Mouse (Mus musculus) cerebellum, postnatal 25 days (tissue): ENCODE results near the gene Mrps34.
A peak's percentile ranks its signal among the peaks of the same experiment; 100 is the strongest.
"Not testable (repeated sequence)": the region's sequence is repeated elsewhere in the genome, so short reads cannot be mapped to it uniquely, and the experiment has no call there.

Experiments used
- DNase-seq, 2 experiments: peaks; one replicate each; pipeline ENCODE4 v3.0.0; 2021; ENCODE audit warnings: mixed read lengths in 2 of 2

The Mrps34 gene

GRCm38 (mm10) chr17:24900014-24900413 lies 5.1 kb downstream of the Mrps34 start:
- no peak for DNase-seq

- no peak for DNase-seq
Observed at GRCm38 (mm10) chr17:24902124-24902523, 7.2 kb downstream of the Mrps34 start.

- DNase-seq, result peak in 1 of 2 experiments; percentile 62
Observed at GRCm38 (mm10) chr17:24902671-24903474, 8.0 kb downstream of the Mrps34 start.

- DNase-seq, result no peak
Observed at GRCm38 (mm10) chr17:24903767-24904166, 8.9 kb downstream of the Mrps34 start.

DNA sequence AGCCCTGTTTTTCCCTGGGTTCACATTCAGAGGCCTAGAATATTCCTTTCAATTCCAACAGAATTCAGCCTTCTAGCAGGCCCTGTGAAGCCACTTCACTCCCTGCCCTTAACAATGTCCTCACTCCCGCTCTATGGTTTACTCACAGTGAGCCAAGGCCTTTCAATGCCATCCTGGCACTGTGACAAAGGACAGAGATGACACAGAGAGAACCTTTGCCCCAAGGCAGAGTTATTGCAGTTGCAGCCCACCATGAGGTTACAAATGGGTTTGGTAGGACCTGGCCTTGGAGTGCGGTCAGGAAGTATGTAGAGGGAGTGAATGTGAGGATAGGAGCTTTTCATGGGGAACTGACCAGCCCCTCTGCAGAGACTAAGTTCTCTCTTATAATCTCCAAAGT lies 12.7 kb downstream of the Mrps34 start:
- no peak for DNase-seq

GRCm38 (mm10) chr17:24913984-24914383 lies 19.1 kb downstream of the Mrps34 start:
- DNase-seq, result no peak

- DNase-seq, result no peak
Observed at GRCm38 (mm10) chr17:24923246-24923645, 28.3 kb downstream of the Mrps34 start.

GRCm38 (mm10) chr17:24929506-24929905 lies 34.6 kb downstream of the Mrps34 start:
- no peak for DNase-seq

- no peak for DNase-seq
Observed at GRCm38 (mm10) chr17:24932431-24932830, 37.5 kb downstream of the Mrps34 start.

- no peak for DNase-seq
Observed at GRCm38 (mm10) chr17:24933163-24933562, 38.2 kb downstream of the Mrps34 start.

DNA sequence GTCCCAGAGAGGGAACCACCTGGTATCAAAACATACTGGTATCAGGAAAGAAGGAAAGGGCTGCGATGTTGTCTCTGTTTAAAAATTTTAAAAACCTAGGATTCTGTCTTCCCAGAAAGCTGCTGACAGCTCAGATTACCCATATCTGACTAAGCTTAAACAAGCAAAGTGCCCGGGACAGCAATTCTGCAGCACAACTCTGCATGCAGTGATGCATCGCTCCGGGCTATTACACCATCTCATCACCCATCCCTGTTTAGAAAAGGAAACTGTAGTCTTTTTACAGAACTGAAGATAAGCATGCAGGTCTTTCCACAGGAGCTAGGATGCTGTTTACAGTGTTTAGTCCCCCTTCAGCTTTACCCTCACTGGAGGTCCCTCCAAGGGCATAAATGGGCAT lies 40.0 kb downstream of the Mrps34 start:
- no peak for DNase-seq

DNA sequence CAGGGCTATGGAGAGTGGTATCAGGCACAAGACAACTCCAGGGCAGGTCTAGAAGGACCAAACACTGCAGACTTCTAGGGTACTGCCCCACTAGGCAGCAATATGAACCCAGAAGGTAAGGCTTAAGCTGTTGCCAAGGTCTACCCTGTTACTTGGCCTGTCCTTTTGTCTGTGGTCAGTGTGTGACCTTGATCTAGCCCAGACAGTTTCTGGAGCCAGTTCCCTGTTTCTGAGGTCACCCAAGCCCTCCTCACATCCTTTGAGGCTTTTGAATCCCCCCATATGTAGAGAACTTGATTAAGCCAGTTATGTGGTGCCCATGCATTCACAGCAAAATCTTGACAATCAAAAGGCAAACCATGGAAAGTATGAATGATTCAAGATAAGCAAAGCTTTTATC lies 40.8 kb downstream of the Mrps34 start:
- DNase-seq, result no peak

DNA sequence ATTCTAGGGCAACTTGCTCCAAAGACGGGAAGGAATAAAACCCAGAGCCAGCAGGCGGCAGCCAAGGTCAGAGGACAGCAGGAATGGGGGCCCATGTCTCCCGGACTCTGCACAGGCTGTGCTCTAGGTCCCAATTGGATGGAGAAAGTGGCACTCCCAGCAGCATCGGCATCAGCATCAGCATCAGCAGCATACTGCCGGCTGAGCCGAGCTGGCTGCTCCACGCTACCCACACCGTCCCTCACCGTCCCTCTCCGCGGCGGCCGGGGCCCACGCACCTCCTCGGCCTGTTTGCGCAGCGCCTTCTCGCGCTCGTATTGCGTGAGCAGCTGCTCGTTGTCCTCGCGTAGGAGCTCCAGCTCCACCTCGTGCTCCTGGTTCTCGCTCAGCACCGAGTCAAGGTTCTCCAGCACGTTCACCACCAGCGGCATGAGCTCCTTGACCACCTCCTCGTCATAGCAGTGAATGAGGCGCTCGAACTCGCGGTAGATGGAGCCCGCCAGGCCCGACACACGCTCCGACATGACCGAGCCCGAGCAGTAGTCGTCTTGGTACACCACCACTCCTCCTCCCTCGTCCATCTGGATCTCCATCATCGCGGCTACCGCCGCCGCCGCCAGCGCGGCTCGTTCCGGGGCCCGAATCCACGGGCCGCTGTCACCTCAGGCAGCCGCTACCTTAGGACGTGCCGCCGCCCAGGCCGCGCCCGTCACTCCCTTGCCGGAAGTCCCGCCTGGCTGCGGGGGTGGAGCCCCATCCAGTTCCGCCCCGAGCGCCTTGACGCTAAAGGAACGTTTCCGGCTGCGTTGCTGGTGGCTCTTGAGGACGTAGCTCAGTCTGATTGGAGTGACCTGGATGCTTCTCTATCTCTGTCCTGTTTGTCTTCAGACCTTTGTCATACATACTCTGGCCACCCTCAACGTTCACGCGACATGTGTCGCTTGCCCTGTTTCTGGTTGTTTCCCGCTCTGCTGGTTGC lies 41.6 kb downstream of the Mrps34 start, which contains the start of gene Mapk8ip3:
Gene Mapk8ip3 (minus strand): TSS at position 719 of the 979 bp plus-strand sequence.
- peak; percentile 96 to 98 for DNase-seq

GRCm38 (mm10) chr17:24937266-24937665 lies 42.4 kb downstream of the Mrps34 start:
- no peak for DNase-seq

DNA sequence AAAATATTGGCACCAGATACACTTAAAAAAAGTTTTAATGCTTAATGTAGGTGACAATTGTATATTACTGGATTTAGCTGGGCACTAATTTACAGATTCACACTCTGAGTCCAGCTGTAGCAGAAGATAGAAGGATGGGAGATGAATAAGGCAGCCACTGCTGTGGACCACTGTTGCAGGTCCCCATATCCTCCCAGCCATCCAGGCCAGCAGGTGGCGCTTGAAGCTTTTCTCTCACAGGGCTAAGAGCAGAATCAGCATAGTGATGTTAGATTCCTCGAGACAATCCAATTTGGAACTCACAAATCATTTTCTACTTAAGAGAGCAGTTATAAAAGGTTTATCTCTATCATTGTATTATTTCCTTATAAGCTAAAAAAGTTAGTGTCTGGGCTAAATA lies 47.5 kb downstream of the Mrps34 start:
- peak; percentile 50 to 71 for DNase-seq

DNA sequence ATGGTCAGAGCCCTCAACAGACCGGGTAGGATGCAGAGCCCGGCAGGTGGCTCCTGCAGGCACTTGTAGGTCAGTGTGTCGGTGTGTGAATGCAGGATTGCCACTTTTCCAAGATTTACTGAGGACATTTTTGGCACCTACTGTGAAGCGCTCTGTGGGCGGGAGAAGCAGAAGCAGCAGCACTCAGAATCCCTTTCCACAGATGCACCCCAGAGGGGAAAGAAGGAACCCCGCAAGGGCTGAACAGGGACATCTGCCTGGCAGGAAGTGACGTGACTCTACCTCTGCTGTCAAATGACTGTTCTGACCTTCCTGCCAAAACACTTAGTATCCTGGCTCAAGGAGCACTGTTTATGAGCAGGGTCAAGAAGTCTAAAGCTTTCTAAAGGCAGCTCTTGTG lies 48.1 kb downstream of the Mrps34 start:
- peak; percentile 11 to 18 for DNase-seq

DNA sequence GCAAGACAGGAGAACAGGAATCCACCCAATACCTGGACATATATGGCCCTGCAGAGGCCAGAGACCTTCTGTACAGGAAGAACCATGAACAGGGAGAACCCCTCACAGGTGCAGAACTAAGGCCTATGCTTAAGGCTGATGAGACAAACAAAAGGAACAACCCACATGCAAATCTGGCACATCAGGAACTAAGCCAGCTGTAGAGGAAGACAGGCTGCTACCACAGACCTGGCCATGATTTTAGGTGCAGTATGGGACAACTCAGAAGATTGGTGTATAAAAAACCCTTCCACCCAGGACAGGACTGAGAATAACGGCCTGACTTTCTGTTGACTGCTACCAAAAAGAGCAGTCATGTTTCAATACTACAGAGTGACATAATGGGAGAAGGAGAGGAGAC lies 48.7 kb downstream of the Mrps34 start:
- DNase-seq, result not testable (repeated sequence)
